Mouse (Mus musculus): ENCODE data around the gene Nmbr. TPM values are rescaled to one million over a fixed set of nuclear protein-coding genes. Genes with fewer than 3 reads are reported as not detected.

The Nmbr gene
- total and polyA plus RNA-seq, 2 experiments from 2014 or later = 2.4 to 2.7 TPM

- Histone ChIP-seq H3K36me3 (ENCODE audit: insufficient read depth, low read length) (no peaks in the 10 kb centered on the region), H3K9me3 (ENCODE audit: low read length) (no peaks in the 10 kb centered on the region), H3K27me3 (ENCODE audit: insufficient read depth, low read length) (no peaks in the 10 kb centered on the region), H3K27ac (no peak overlapping the region), H3K9ac (replicated peaks; ENCODE audit: low read length) (0 out of 2 replicates have a peak overlapping the region, but pooled peaks have one; percentile 81), H3K4me2 (ENCODE audit: low read depth, low read length) (peak overlapping the region; percentile 75), H3K4me1 (ENCODE audit: insufficient read depth, low read length) (peaks cover 12% of the 10 kb centered on the region; the same call in 1 of the 2 replicates), H3K4me3 (ENCODE audit: low read length) (no peak overlapping the region)
- no peak for ATAC-seq
- DNase-seq (ENCODE audit: low spot score) = no peak
- 8% methylated on average over 1 of the region's 1 CpGs for WGBS
- no peak for TF ChIP-seq CTCF (IDR thresholded peaks at IDR 0.05; ENCODE audit: low read depth)
Observed at GRCm38 (mm10) chr10:14703239-14703638, 2.2 kb upstream of the Nmbr start.

DNA sequence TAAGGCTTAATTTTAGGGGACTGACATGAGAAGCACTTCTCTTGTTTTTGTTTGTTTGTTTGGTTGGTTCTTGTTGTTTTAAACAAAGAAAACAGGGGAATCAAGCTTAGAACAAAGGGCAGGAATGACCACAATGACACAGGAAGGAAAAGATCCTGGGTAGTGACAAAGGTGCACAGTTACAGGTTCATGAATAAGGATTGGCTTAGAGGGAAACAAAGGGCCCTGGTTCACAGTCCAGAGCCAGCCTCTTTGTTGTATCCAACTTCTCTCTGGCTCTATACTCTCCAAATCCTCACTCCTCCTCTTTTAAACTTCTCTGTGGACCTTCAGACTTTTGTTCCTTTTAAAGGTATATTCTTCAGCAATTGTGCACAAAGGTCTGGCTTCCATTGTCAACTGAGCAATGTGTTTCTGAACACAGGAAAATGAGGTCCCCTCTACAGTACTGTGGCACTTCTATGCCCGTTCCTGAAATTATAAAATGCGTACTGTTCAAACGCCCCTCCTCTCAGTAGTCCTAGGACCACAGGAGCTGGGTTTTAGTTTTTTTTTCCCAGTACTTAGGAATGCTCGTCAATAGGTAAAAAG, 1.5 kb upstream of the Nmbr start:
- DNase-seq (ENCODE audit: low spot score) (no peak), ATAC-seq (no peak)
- Histone ChIP-seq H3K9me3 (ENCODE audit: low read length) (no peaks in the 10 kb centered on the region), H3K4me1 (ENCODE audit: insufficient read depth, low read length) (peaks cover 12% of the 10 kb centered on the region; the same call in 1 of the 2 replicates), H3K4me2 (ENCODE audit: low read depth, low read length) (peak overlapping the region; percentile 75), H3K36me3 (ENCODE audit: insufficient read depth, low read length) (no peaks in the 10 kb centered on the region), H3K4me3 (ENCODE audit: low read length) (peak overlapping the region; percentile 96), H3K27me3 (ENCODE audit: insufficient read depth, low read length) (no peaks in the 10 kb centered on the region), H3K9ac (replicated peaks; ENCODE audit: low read length) (peak overlapping the region; percentile 81; the same call in 1 of the 2 replicates), H3K27ac (0 out of 2 replicates have a peak overlapping the region, but pooled peaks have one; percentile 27)
- 21% methylated on average over 4 of the region's 4 CpGs for WGBS
- TF ChIP-seq CTCF (IDR thresholded peaks at IDR 0.05; ENCODE audit: low read depth) = no peak

- TF ChIP-seq CTCF (IDR thresholded peaks at IDR 0.05; ENCODE audit: low read depth) = no peak
- H3K27me3 ChIP-seq (ENCODE audit: insufficient read depth, low read length) = no peaks in the 10 kb centered on the region
- no peak within 1 kb of the TSS for H3K9ac ChIP-seq (replicated peaks; ENCODE audit: low read length)
- 53% methylated on average over 3 of the region's 3 CpGs for WGBS
- no peaks in the 10 kb centered on the region for H3K9me3 ChIP-seq (ENCODE audit: low read length)
- ATAC-seq = no peak
- H3K36me3 ChIP-seq (ENCODE audit: insufficient read depth, low read length) = no peaks in the 10 kb centered on the region
- H3K27ac ChIP-seq = no peak within 1 kb of the TSS
- no peaks in the 10 kb centered on the region for H3K4me1 ChIP-seq (ENCODE audit: insufficient read depth, low read length)
- DNase-seq (ENCODE audit: low spot score) = no peak
- H3K4me2 ChIP-seq (ENCODE audit: low read depth, low read length) = no peak within 1 kb of the TSS
- H3K4me3 ChIP-seq (ENCODE audit: low read length) = no peak within 1 kb of the TSS
Observed at GRCm38 (mm10) chr10:14718114-14718513, 12.7 kb downstream of the Nmbr start, which contains the start of gene Gje1. Gene Gje1, minus strand, starts transcription at chr10:14718214.

GRCm38 (mm10) chr10:14725671-14726070, 20.3 kb downstream of the Nmbr start:
- Histone ChIP-seq H3K27ac (no peak overlapping the region), H3K9ac (replicated peaks; ENCODE audit: low read length) (no peak overlapping the region), H3K9me3 (ENCODE audit: low read length) (no peaks in the 10 kb centered on the region), H3K27me3 (ENCODE audit: insufficient read depth, low read length) (no peaks in the 10 kb centered on the region), H3K4me3 (ENCODE audit: low read length) (no peak overlapping the region), H3K4me1 (ENCODE audit: insufficient read depth, low read length) (no peaks in the 10 kb centered on the region), H3K36me3 (ENCODE audit: insufficient read depth, low read length) (no peaks in the 10 kb centered on the region), H3K4me2 (ENCODE audit: low read depth, low read length) (no peak overlapping the region)
- TF ChIP-seq CTCF (IDR thresholded peaks at IDR 0.05; ENCODE audit: low read depth) = no peak
- DNase-seq (ENCODE audit: low spot score) (no peak), ATAC-seq (no peak)
- 59% methylated on average over 9 of the region's 9 CpGs for WGBS

GRCm38 (mm10) chr10:14734285-14734684, 28.9 kb downstream of the Nmbr start:
- ATAC-seq = no peak
- Histone ChIP-seq H3K27me3 (ENCODE audit: insufficient read depth, low read length) (no peaks in the 10 kb centered on the region), H3K4me1 (ENCODE audit: insufficient read depth, low read length) (no peaks in the 10 kb centered on the region), H3K9me3 (ENCODE audit: low read length) (no peaks in the 10 kb centered on the region), H3K4me2 (ENCODE audit: low read depth, low read length) (no peak overlapping the region), H3K9ac (replicated peaks; ENCODE audit: low read length) (no peak overlapping the region), H3K36me3 (ENCODE audit: insufficient read depth, low read length) (no peaks in the 10 kb centered on the region), H3K4me3 (ENCODE audit: low read length) (no peak overlapping the region), H3K27ac (no peak overlapping the region)
- DNase-seq (ENCODE audit: low spot score) = peak; percentile 89
- peak; percentile 77 for TF ChIP-seq CTCF (IDR thresholded peaks at IDR 0.05; ENCODE audit: low read depth)
- 9% methylated on average over 2 of the region's 2 CpGs for WGBS

GRCm38 (mm10) chr10:14759665-14760558, 54.5 kb downstream of the Nmbr start:
- H3K4me2 ChIP-seq (ENCODE audit: low read depth, low read length) = peak overlapping the region; percentile 96
- H3K9me3 ChIP-seq (ENCODE audit: low read length) = no peaks in the 10 kb centered on the region
- H3K9ac ChIP-seq (replicated peaks; ENCODE audit: low read length) = no peak overlapping the region; the same call in 1 of the 2 replicates
- TF ChIP-seq CTCF (IDR thresholded peaks at IDR 0.05; ENCODE audit: low read depth) = no peak
- no peaks in the 10 kb centered on the region for H3K36me3 ChIP-seq (ENCODE audit: insufficient read depth, low read length)
- DNase-seq (ENCODE audit: low spot score) (peak; percentile 30), ATAC-seq (0 out of 2 replicates have a peak, but pooled peaks have one; percentile 38)
- 1% methylated on average over 35 of the region's 35 CpGs for WGBS
- H3K4me3 ChIP-seq (ENCODE audit: low read length) = peak overlapping the region; percentile 43
- H3K27ac ChIP-seq = no peak overlapping the region
- H3K4me1 ChIP-seq (ENCODE audit: insufficient read depth, low read length) = no peaks in the 10 kb centered on the region
- no peaks in the 10 kb centered on the region for H3K27me3 ChIP-seq (ENCODE audit: insufficient read depth, low read length)
